Mouse (Mus musculus) forebrain, postnatal 0 days (tissue): Measurements from ENCODE around the gene Tmem59. TPM values are rescaled to one million over a fixed set of nuclear protein-coding genes. Genes with fewer than 3 reads are reported as not detected.

Experiments
- ATAC-seq: fragments of 200-750 bp; cut with Nextera tagmentation; 2 replicates; pipeline ENCODE4 v1.8.0; 2017; ENCODE audit warnings: mild to moderate bottlenecking, moderate library complexity
- DNase-seq: peaks from one replicate; pipeline ENCODE4 v3.0.0-alpha.2; 2015
- H3K27ac ChIP-seq: fragments of 300-500 bp; sonication (generic); 2 replicates; pipeline ENCODE4 v1.5.1; 2014; ENCODE audit warnings: low read depth, mild to moderate bottlenecking, antibody characterized with exemption, low read length, moderate library complexity, mixed read lengths
- H3K27me3 ChIP-seq: fragments of 300-500 bp; sonication (generic); 2 replicates; pipeline ENCODE4 v1.6.1; 2014; ENCODE audit warnings: mild to moderate bottlenecking, low read length, mixed read lengths; ENCODE audit not compliant: insufficient read depth
- H3K36me3 ChIP-seq: fragments of 300-500 bp; sonication (generic); 2 replicates; pipeline ENCODE4 v1.6.1; 2014; ENCODE audit warnings: mild to moderate bottlenecking, moderate library complexity; ENCODE audit not compliant: insufficient read depth
- H3K4me1 ChIP-seq: fragments of 300-500 bp; sonication (generic); 2 replicates; pipeline ENCODE4 v1.6.1; 2014; ENCODE audit warnings: antibody characterized with exemption; ENCODE audit not compliant: insufficient read depth
- H3K4me2 ChIP-seq: fragments of 300-500 bp; sonication (generic); 2 replicates; pipeline ENCODE4 v1.6.1; 2014; ENCODE audit warnings: low read depth, mild to moderate bottlenecking, moderate library complexity
- H3K4me3 ChIP-seq: fragments of 300-500 bp; sonication (generic); 2 replicates; pipeline ENCODE4 v1.5.1; 2014; ENCODE audit warnings: low read depth, low read length, mixed read lengths
- H3K9ac ChIP-seq: fragments of 300-500 bp; sonication (generic); 2 replicates; pipeline ENCODE4 v1.6.1; 2014; ENCODE audit warnings: mild to moderate bottlenecking
- H3K9me3 ChIP-seq: fragments of 300-500 bp; sonication (generic); 2 replicates; pipeline ENCODE4 v1.6.1; 2016; ENCODE audit warnings: low read length
- CTCF ChIP-seq: sonication (generic); IDR thresholded peaks from 2 replicates; pipeline ENCODE4 v1.5.1; 2016; ENCODE audit warnings: antibody characterized with exemption, control low read depth, low read depth
- WGBS: fragments of 180-500 bp; shearing (Covaris S2); extraction: QIAGEN DNeasy Blood & Tissue Kit; methylation state at CpG from one replicate; pipeline ENCODE4 v1.1.7; 2014; 5-methylcytosine and 5-hydroxymethylcytosine counted together
- polyA plus RNA-seq: library from polyadenylated mRNA; unstranded; fragments of >200 nt; fragmentation: Nextera tagmentation; extraction: Ambion mirVana; gene quantifications from 2 replicates; pipeline ENCODE4 v1.2.1, GENCODE M21; 2015
- total RNA-seq: library from RNA; depleted of rRNA; stranded (reverse); fragments of >200 nt; gene quantifications from 2 replicates; pipeline ENCODE4 v1.2.3, GENCODE M21; 2014

The Tmem59 gene
- total and polyA plus RNA-seq, 2 experiments from 2014 or later, result 134 to 363 TPM

DNA sequence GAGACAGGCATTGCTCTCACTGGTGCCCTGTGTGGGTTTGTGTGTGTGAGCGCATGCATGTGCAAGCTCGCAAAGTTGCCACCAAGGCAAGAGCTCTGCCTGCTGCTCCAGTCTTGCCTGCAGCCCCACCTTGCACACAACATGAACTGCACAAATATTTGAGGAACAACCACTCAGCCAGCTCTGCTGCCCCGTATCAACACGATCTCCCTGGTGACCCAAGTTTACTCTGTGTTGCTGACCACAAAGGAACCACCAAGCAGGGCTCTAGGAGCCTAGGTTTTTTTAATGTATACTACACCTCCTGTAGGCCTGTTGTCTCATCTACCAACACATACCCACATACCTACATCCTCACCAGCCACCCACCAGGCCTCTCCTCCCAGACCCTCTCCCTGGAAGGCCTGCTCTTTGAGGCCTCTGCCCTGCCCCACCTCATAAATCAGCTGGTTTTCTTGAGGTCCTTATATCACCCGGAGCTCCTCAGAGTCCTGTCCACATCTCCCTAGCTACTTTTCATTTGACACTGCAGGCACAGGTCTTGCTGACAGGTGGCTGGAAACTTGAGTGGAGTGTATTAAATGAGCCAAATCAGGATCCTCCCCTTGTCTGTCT, 32.4 kb downstream of the Tmem59 start:
- no peaks in the 10 kb centered on the region for H3K4me1 ChIP-seq
- H3K27ac ChIP-seq, result no peak overlapping the region
- H3K4me2 ChIP-seq, result no peak overlapping the region
- WGBS, result 89% methylated on average over 5 of the region's 5 CpGs
- H3K36me3 ChIP-seq, result peaks cover 17% of the 10 kb centered on the region
- no peaks in the 10 kb centered on the region for H3K27me3 ChIP-seq
- no peak overlapping the region for H3K4me3 ChIP-seq
- DNase-seq, result no peak
- no peaks in the 10 kb centered on the region for H3K9me3 ChIP-seq
- H3K9ac ChIP-seq, result no peak overlapping the region
- no peak for ATAC-seq
- no peak for TF ChIP-seq CTCF

GRCm38 (mm10) chr4:107211465-107211864, 33.3 kb downstream of the Tmem59 start:
- Histone ChIP-seq H3K27me3 (no peaks in the 10 kb centered on the region), H3K9me3 (no peaks in the 10 kb centered on the region), H3K27ac (no peak overlapping the region), H3K4me1 (no peaks in the 10 kb centered on the region), H3K4me2 (no peak overlapping the region), H3K9ac (no peak overlapping the region), H3K36me3 (peaks cover 13% of the 10 kb centered on the region), H3K4me3 (no peak overlapping the region)
- ATAC-seq (peak; percentile 47), DNase-seq (peak; percentile 39)
- WGBS, result 46% methylated on average over 4 of the region's 4 CpGs
- TF ChIP-seq CTCF, result no peak

DNA sequence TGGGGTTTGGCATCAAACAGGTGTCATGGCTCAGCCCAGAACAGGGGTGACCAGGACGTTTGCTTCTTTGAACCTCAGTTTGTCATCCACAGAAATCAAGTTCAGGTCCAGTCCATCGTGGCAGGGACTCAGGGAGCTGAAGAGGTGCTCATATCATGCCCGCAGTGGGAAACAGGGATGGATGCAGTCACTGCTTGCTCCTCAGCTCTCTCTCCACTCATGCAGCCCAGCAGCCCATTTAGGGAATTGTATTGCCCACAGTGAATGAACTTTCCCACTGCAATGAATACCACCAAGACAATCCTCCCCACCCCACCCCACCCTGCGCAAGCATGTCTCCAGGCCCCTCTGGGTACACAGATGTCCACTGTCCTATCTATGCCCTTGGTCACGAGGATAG, 33.7 kb downstream of the Tmem59 start:
- ATAC-seq, result no peak
- no peak overlapping the region for H3K27ac ChIP-seq
- H3K9ac ChIP-seq, result no peak overlapping the region
- no peak overlapping the region for H3K4me2 ChIP-seq
- H3K4me1 ChIP-seq, result no peaks in the 10 kb centered on the region
- WGBS, result 81% methylated on average over 5 of the region's 5 CpGs
- no peak overlapping the region for H3K4me3 ChIP-seq
- no peak for TF ChIP-seq CTCF
- H3K9me3 ChIP-seq, result no peaks in the 10 kb centered on the region
- peaks cover 9% of the 10 kb centered on the region for H3K36me3 ChIP-seq
- no peak for DNase-seq
- no peaks in the 10 kb centered on the region for H3K27me3 ChIP-seq

DNA sequence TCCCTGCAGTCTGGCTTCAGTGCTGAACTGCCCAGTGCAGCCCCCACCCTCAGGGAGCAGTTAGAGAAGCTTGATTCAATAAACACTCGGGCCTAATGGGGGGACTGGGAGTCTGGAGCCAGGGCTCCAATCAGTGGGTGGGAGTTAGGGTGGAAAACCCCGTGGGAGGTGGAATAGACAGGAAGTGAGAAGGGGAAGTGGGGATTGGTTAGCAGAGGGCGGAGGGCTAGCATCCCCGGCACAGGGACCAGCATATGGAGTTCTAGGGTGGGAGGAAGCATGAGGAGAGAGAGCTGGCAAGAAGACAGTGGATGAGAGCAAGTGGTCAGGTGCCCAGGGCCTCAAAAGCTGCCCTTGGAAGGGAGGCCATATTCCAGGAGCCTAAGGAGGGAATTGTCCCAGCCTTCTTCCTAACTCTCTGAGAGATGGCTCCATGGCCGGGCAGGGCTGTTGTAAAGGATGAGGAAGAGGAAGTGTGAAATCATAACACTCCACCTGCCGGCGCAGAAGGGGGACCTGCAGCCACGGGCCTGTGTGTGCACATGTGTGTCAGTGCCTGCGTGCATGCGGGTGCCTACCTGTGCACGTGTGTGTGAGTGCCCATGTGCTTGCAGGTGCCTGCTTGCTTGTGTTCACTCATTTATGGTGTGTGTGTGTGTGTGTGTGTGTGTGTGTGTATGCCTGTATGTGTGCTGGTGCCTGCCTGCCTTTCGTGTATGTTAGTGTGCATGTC, 35.2 kb downstream of the Tmem59 start:
- H3K27me3 ChIP-seq, result no peaks in the 10 kb centered on the region
- H3K9me3 ChIP-seq, result no peaks in the 10 kb centered on the region
- H3K9ac ChIP-seq, result no peak overlapping the region
- H3K4me2 ChIP-seq, result no peak overlapping the region
- TF ChIP-seq CTCF, result no peak
- WGBS, result 78% methylated on average over 12 of the region's 12 CpGs
- no peak overlapping the region for H3K27ac ChIP-seq
- DNase-seq (no peak), ATAC-seq (no peak)
- H3K36me3 ChIP-seq, result peaks cover 6% of the 10 kb centered on the region
- H3K4me1 ChIP-seq, result no peaks in the 10 kb centered on the region
- no peak overlapping the region for H3K4me3 ChIP-seq

- no peaks in the 10 kb centered on the region for H3K36me3 ChIP-seq
- H3K4me3 ChIP-seq, result no peak overlapping the region
- H3K27ac ChIP-seq, result no peak overlapping the region
- no peaks in the 10 kb centered on the region for H3K9me3 ChIP-seq
- no peaks in the 10 kb centered on the region for H3K4me1 ChIP-seq
- no peak overlapping the region for H3K9ac ChIP-seq
- ATAC-seq (no peak), DNase-seq (no peak)
- no peak overlapping the region for H3K4me2 ChIP-seq
- no peak for TF ChIP-seq CTCF
- no peaks in the 10 kb centered on the region for H3K27me3 ChIP-seq
- 88% methylated on average over 9 of the region's 9 CpGs for WGBS
Measured at GRCm38 (mm10) chr4:107217574-107217973, 39.4 kb downstream of the Tmem59 start.

DNA sequence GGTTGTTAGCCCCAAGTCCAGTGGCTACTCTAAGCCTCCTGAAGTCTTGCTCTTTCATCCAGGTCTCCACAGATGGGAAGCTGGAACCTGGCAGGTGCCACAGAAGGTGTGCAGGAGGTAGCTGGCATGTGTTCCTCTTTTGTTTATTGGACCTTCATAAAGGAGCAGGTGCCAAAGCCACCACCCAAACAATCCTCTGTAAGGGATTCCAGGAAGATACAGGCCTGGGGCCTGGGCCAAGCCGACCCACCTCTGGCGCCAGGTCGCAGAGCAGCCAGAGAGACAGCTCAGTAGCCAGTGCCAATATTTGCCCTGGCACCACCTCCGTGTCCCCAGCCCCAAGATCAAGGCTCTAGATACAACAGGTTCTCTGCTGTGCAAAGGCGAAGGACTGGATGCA, 43.3 kb downstream of the Tmem59 start:
- no peak for ATAC-seq
- 93% methylated on average over 5 of the region's 5 CpGs for WGBS
- Histone ChIP-seq H3K4me3 (no peak overlapping the region), H3K9ac (no peak overlapping the region), H3K27me3 (no peaks in the 10 kb centered on the region), H3K4me1 (no peaks in the 10 kb centered on the region), H3K27ac (no peak overlapping the region), H3K4me2 (no peak overlapping the region), H3K9me3 (no peaks in the 10 kb centered on the region), H3K36me3 (no peaks in the 10 kb centered on the region)
- no peak for TF ChIP-seq CTCF
- no peak for DNase-seq
